Mouse (Mus musculus) small intestine, adult 2 months (tissue): ENCODE data around the gene Afdn.

ENCODE experiments used
- CTCF ChIP-seq: fragments of 200-500 bp; IDR thresholded peaks from 2 replicates; pipeline ENCODE4 v1.5.1; 2012; ENCODE audit warnings: low read depth, mild to moderate bottlenecking, control low read depth, inconsistent platforms, low read length, moderate library complexity, mixed read lengths; ENCODE audit not compliant: insufficient replicate concordance, insufficient read length; ENCODE audit errors: extremely low read depth
- POLR2A ChIP-seq: fragments of 200-500 bp; IDR thresholded peaks from 2 replicates; pipeline ENCODE4 v1.6.1; 2012; ENCODE audit warnings: low read depth, mild to moderate bottlenecking, control low read depth, inconsistent platforms, low read length, moderate library complexity

DNA sequence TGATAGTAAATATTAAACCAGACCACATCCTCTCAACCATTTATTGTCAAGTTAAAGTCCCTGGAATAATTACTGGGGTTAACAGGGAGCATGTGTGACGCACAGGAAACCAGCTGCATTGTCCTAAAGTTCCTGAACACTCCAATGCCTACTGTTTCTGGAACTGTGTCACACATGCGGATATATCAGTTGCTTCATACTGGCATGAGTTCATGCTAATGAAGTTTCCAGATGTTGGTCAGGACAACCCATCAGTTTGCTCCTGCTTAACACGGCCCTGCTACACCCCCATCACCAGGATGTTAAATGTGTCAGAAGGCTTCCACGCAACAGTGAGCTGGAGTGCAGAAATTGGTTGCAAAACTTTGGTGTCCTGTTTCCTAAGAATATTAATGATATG is 154.2 kb downstream of the Afdn start:
- TF ChIP-seq CTCF: no peak
- TF ChIP-seq POLR2A: no peak
